ENCODE assay signal across 8 mouse cellular contexts in genomic region chr11:101253613-101254389, GRCm38 (mm10). TPM values are rescaled to one million over a fixed set of nuclear protein-coding genes. Genes with fewer than 3 reads are reported as not detected.
DNase-seq lines count a peak whose midpoint lies in the region; ATAC-seq and TF ChIP-seq lines count a peak whose summit lies in the region.

Vps25 (plus strand) TSS chr11:101253707.

- H3K27me3 ChIP-seq in G1E (ENCODE audit: insufficient read depth, low read length): no peaks in the 10 kb centered on the region
- H3K27me3 ChIP-seq in forebrain, postnatal 0 days (ENCODE audit: insufficient read depth, low read length): no peaks in the 10 kb centered on the region
- no peaks in the 10 kb centered on the region for H3K27me3 ChIP-seq in lung, embryonic 14.5 days (ENCODE audit: insufficient read depth, low read length)

- WGBS in forebrain, postnatal 0 days: 2% methylated on average over 40 of the region's 40 CpGs
- WGBS in lung, embryonic 14.5 days: under 1% methylated on average over 40 of the region's 40 CpGs

- TF ChIP-seq CTCF in G1E (IDR thresholded peaks at IDR 0.05; ENCODE audit: low read depth, low read length): no peak
- peak; percentile 29; the same call in 1 of the 2 replicates for TF ChIP-seq CTCF in forebrain, postnatal 0 days (IDR thresholded peaks at IDR 0.05; ENCODE audit: low read depth)
- TF ChIP-seq CTCF in layer of hippocampus, adult 2 months (conservative IDR thresholded peaks at IDR 0.05): peak; percentile 42
- peak; percentile 38 for TF ChIP-seq CTCF in lung, embryonic 14.5 days (IDR thresholded peaks at IDR 0.05; ENCODE audit: low read depth)

- peak within 1 kb of the TSS; percentile 87 for H3K27ac ChIP-seq in forebrain, postnatal 0 days (ENCODE audit: low read depth, low read length)
- H3K27ac ChIP-seq in layer of hippocampus, adult 2 months: peak within 1 kb of the TSS; percentile 96
- H3K27ac ChIP-seq in lung, embryonic 14.5 days (ENCODE audit: low read depth): peak within 1 kb of the TSS; percentile 92

- intact Hi-C loops in heart, postnatal 36 days (cut with DNase I): loop anchor here (1.0 kb wide), 1 partner anchor 48 kb away; the partner anchor contains the start of gene Becn1

- peaks cover 31% of the 10 kb centered on the region for H3K36me3 ChIP-seq in G1E (replicated peaks)
- H3K36me3 ChIP-seq in forebrain, postnatal 0 days (ENCODE audit: insufficient read depth): no peaks in the 10 kb centered on the region; the same call in 1 of the 2 replicates
- H3K36me3 ChIP-seq in lung, embryonic 14.5 days (ENCODE audit: insufficient read depth): peaks cover 18% of the 10 kb centered on the region

- peak within 1 kb of the TSS; percentile 93 for H3K4me2 ChIP-seq in forebrain, postnatal 0 days (ENCODE audit: low read depth)
- H3K4me2 ChIP-seq in lung, embryonic 14.5 days: peak within 1 kb of the TSS; percentile 90

- H3K9ac ChIP-seq in forebrain, postnatal 0 days: peak within 1 kb of the TSS; percentile 88
- H3K9ac ChIP-seq in lung, embryonic 14.5 days: peak within 1 kb of the TSS; percentile 92

- H3K4me1 ChIP-seq in G1E (ENCODE audit: insufficient read depth, low read depth, low read length): peaks cover 34% of the 10 kb centered on the region
- peaks cover 11% of the 10 kb centered on the region; the same call in 1 of the 2 replicates for H3K4me1 ChIP-seq in forebrain, postnatal 0 days (ENCODE audit: insufficient read depth)
- H3K4me1 ChIP-seq in lung, embryonic 14.5 days (ENCODE audit: insufficient read depth): peaks cover 5% of the 10 kb centered on the region; the same call in 1 of the 2 replicates

- H3K4me3 ChIP-seq in G1E (ENCODE audit: low read depth, low read length): peak within 1 kb of the TSS; percentile 97
- H3K4me3 ChIP-seq in forebrain, postnatal 0 days (ENCODE audit: low read depth, low read length): peak within 1 kb of the TSS; percentile 84
- H3K4me3 ChIP-seq in layer of hippocampus, adult 2 months: peak within 1 kb of the TSS; percentile 81
- H3K4me3 ChIP-seq in lung, embryonic 14.5 days (ENCODE audit: low read depth, low read length): peak within 1 kb of the TSS; percentile 87

- peak; percentile 63; the same call in 1 of the 2 replicates for ATAC-seq in G1E (ENCODE audit: extremely low read depth, insufficient number of reproducible peaks, low FRiP score, poor library complexity, severe bottlenecking)
- peak; percentile 95 for ATAC-seq in forebrain, postnatal 0 days
- ATAC-seq in lung, embryonic 14.5 days (ENCODE audit: insufficient read depth): peak; percentile 90
- ATAC-seq in neutrophil, adult 5-6 weeks (ENCODE audit: extremely low read depth, insufficient number of reproducible peaks, low FRiP score, poor library complexity, severe bottlenecking): peak; percentile 94

- no peaks in the 10 kb centered on the region for H3K9me3 ChIP-seq in G1E (replicated peaks)
- H3K9me3 ChIP-seq in forebrain, postnatal 0 days (ENCODE audit: low read length): no peaks in the 10 kb centered on the region
- H3K9me3 ChIP-seq in lung, embryonic 14.5 days (ENCODE audit: low read depth, low read length): no peaks in the 10 kb centered on the region

- peak; percentile 69 for DNase-seq in G1E (ENCODE audit: low spot score)
- DNase-seq in cerebellum, adult 18-20 months: peak; percentile 84 to 88
- peak; percentile 89 for DNase-seq in forebrain, postnatal 0 days
- peak; percentile 87 to 88 for DNase-seq in heart, postnatal 36 days
- peak; percentile 84 to 87 for DNase-seq in layer of hippocampus, adult 2 months (ENCODE audit: low spot score in 2 of 2)
- DNase-seq in lung, embryonic 14.5 days: peak; percentile 93
- peak; percentile 87 for DNase-seq in testis, postnatal 14 days (ENCODE audit: low spot score)

RNA-seq across cellular contexts. Expression of gene Vps25, which starts in this region (rescaled TPM):
- total RNA-seq in G1E (2014; fragmentation: Nextera tagmentation): 482 and 539 TPM in 2 replicates
- total RNA-seq in G1E (2017): 98.4 and 104 TPM in 2 replicates
- 140 and 170 TPM in 2 replicates for polyA plus RNA-seq in G1E (2012)
- 71.7 and 75.8 TPM in 2 replicates for total RNA-seq in forebrain, postnatal 0 days (2014; rRNA removed)
- polyA plus RNA-seq in forebrain, postnatal 0 days (2015; fragmentation: Nextera tagmentation; extraction: Ambion mirVana): 135 and 138 TPM in 2 replicates
- total RNA-seq in heart, postnatal 36 days (2021): 10 to 100 TPM; 84.6 to 95.8 TPM
- 10 to 100 TPM; 68.8 to 69.4 TPM for total RNA-seq in layer of hippocampus, adult 2 months (2021)
- 132 and 139 TPM in 2 replicates for polyA plus RNA-seq in lung, embryonic 14.5 days (2014; fragmentation: Nextera tagmentation; extraction: Ambion mirVana)
- total RNA-seq in neutrophil, adult 5-6 weeks (2017): 55.9 and 66.7 TPM in 2 replicates

Comparison
In these comparisons a context has a peak if more than half of its experiments do, and no peak if none do; other contexts are left out.
1. Peak in every context shown above with its lines: DNase-seq, ATAC-seq, H3K4me3 ChIP-seq and H3K27ac ChIP-seq.